Mouse (Mus musculus) MEL (cell line): ENCODE measurements around the gene Dynlt1c.
"Not testable (repeated sequence)": the region's sequence is repeated elsewhere in the genome, so short reads cannot be mapped to it uniquely, and the experiment has no call there.

Source experiments
- CTCF ChIP-seq, 3 experiments: IDR thresholded peaks in 2 of 3; conservative IDR thresholded peaks in 1 of 3; 2 replicates each; pipeline ENCODE4 v1.5.1; 2011 to 2012; ENCODE audit warnings: low read length in 3 of 3, low read depth in 2 of 3, mild to moderate bottlenecking in 2 of 3, improper control_type of control experiment in 1 of 3, inconsistent platforms in 1 of 3, mixed read lengths in 1 of 3, moderate library complexity in 1 of 3; ENCODE audit not compliant: control insufficient read depth in 1 of 3, insufficient read depth in 1 of 3, poor library complexity in 1 of 3, severe bottlenecking in 1 of 3
- EP300 ChIP-seq, 2 experiments: IDR thresholded peaks; 2 replicates each; pipeline ENCODE4 v1.6.1; 2011; ENCODE audit warnings: improper control_type of control experiment in 2 of 2, low read length in 2 of 2, low read depth in 1 of 2, mild to moderate bottlenecking in 1 of 2
- GATA1 ChIP-seq: IDR thresholded peaks from 2 replicates; pipeline ENCODE4 v1.6.1; 2011; ENCODE audit warnings: low read depth, low read length, improper control_type of control experiment
- MAX ChIP-seq: IDR thresholded peaks from 2 replicates; pipeline ENCODE4 v1.6.1; 2011; ENCODE audit warnings: low read length, improper control_type of control experiment
- MEF2A ChIP-seq: IDR thresholded peaks from 2 replicates; pipeline ENCODE4 v1.6.1; 2014; ENCODE audit warnings: low read depth, mild to moderate bottlenecking, inconsistent platforms, low read length, improper control_type of control experiment; ENCODE audit not compliant: poor library complexity, insufficient replicate concordance, severe bottlenecking; ENCODE audit errors: extremely low read depth
- POLR2A ChIP-seq, 2 experiments: IDR thresholded peaks; 2 replicates each; pipeline ENCODE4 v1.6.1; 2011 to 2012; ENCODE audit warnings: low read length in 2 of 2, mild to moderate bottlenecking in 2 of 2, control low read depth in 1 of 2, improper control_type of control experiment in 1 of 2, low read depth in 1 of 2, moderate library complexity in 1 of 2; ENCODE audit not compliant: control insufficient read depth in 1 of 2, insufficient read depth in 1 of 2, poor library complexity in 1 of 2
- RCOR1 ChIP-seq: IDR thresholded peaks from 2 replicates; pipeline ENCODE4 v1.6.1; 2012; ENCODE audit warnings: low read depth, mild to moderate bottlenecking, inconsistent platforms, low read length, improper control_type of control experiment
- ZC3H11A ChIP-seq: IDR thresholded peaks from 2 replicates; pipeline ENCODE4 v1.6.1; 2012; ENCODE audit warnings: low read depth, mild to moderate bottlenecking, inconsistent platforms, low read length, improper control_type of control experiment

DNA sequence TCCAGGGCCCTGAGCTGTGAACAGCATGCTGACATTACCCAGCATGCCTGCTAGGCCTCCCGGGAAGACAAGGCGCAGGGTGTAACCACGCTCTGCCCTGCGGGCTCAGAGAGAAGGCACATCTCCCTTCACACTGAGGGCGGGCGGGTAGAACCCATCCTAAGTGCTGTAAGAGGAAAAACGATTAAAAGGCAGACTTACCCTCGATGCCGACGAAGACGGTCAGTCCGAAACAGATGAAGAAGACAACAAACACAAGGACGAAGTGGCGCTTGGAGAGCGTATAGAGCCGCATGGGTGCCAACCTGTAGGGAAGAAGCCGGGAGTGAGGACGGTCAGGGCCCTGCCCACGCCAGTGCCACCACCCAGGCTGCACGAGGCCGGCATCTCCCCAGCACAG is 38.0 kb downstream of the Dynlt1c start:
- TF ChIP-seq RCOR1; MAX; POLR2A (IDR thresholded peaks at IDR 0.05; ENCODE audit: control insufficient read depth in 1 of 2, insufficient read depth in 1 of 2, low read depth in 1 of 2, low read length in 2 of 2, poor library complexity in 1 of 2); MEF2A; ZC3H11A; CTCF (IDR thresholded peaks at IDR 0.05 in 2 of 3, conservative IDR thresholded peaks at IDR 0.05 in 1 of 3; ENCODE audit: control insufficient read depth in 1 of 3, insufficient read depth in 1 of 3, low read depth in 2 of 3, low read length in 3 of 3, poor library complexity in 1 of 3, severe bottlenecking in 1 of 3); EP300 (IDR thresholded peaks at IDR 0.05; ENCODE audit: low read depth in 1 of 2, low read length in 2 of 2); GATA1: not testable (repeated sequence)
